Mouse (Mus musculus): Measurements from ENCODE around the gene St7. TPM values are rescaled to one million over a fixed set of nuclear protein-coding genes. Genes with fewer than 3 reads are reported as not detected.
"Not testable (repeated sequence)": the region's sequence is repeated elsewhere in the genome, so short reads cannot be mapped to it uniquely, and the experiment has no call there.

Gene St7
- polyA plus RNA-seq, 1 experiment from 2014 or later: 54.5 TPM

- DNase-seq (ENCODE audit: low spot score) (no peak), ATAC-seq (ENCODE audit: low FRiP score) (peak; percentile 43; the same call in 1 of the 2 replicates)
- Histone ChIP-seq H3K9me3 (ENCODE audit: control insufficient read depth, low read length) (no peaks in the 10 kb centered on the region), H3K27me3 (ENCODE audit: control insufficient read depth, insufficient read depth, low read length) (no peaks in the 10 kb centered on the region), H3K4me2 (replicated peaks) (no peak overlapping the region), H3K27ac (no peak overlapping the region), H3K36me3 (replicated peaks; ENCODE audit: control insufficient read depth, insufficient read depth) (no peaks in the 10 kb centered on the region), H3K9ac (no peak overlapping the region), H3K4me3 (replicated peaks; ENCODE audit: low read length) (no peak overlapping the region), H3K4me1 (replicated peaks; ENCODE audit: control insufficient read depth, insufficient read depth, low read length) (no peaks in the 10 kb centered on the region)
- 51% methylated on average over 7 of the region's 7 CpGs for WGBS
Measured at GRCm38 (mm10) chr6:17700936-17701612, 8.3 kb downstream of the St7 start.

GRCm38 (mm10) chr6:17704038-17704437 lies 11.3 kb downstream of the St7 start:
- H3K27me3 ChIP-seq (ENCODE audit: control insufficient read depth, insufficient read depth, low read length): not testable (repeated sequence)

DNA sequence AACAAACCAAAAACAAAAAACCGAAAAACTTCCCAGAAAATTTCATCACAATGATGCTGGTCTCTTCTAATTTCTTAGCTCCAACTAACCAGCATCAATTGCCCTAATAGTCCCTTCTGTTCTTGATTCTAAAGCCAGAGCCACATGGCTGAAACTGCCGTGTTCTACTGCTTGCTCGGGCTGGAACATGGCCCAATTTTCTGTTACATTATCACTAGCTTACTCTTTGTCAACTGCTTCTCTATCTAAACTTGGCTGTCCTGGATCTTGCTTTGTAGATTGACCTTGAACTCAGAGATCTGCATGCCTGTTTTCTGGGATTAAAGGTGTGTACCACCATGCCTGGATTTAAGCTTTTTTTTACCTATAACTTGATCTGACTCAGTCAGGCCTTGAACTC lies 13.2 kb downstream of the St7 start:
- Histone ChIP-seq H3K9ac (no peak overlapping the region), H3K9me3 (ENCODE audit: control insufficient read depth, low read length) (no peaks in the 10 kb centered on the region), H3K27me3 (ENCODE audit: control insufficient read depth, insufficient read depth, low read length) (no peaks in the 10 kb centered on the region), H3K36me3 (replicated peaks; ENCODE audit: control insufficient read depth, insufficient read depth) (no peaks in the 10 kb centered on the region), H3K4me3 (replicated peaks; ENCODE audit: low read length) (no peak overlapping the region), H3K4me2 (replicated peaks) (no peak overlapping the region), H3K4me1 (replicated peaks; ENCODE audit: control insufficient read depth, insufficient read depth, low read length) (no peaks in the 10 kb centered on the region), H3K27ac (no peak overlapping the region)
- DNase-seq (ENCODE audit: low spot score): no peak
- no peak for ATAC-seq (ENCODE audit: low FRiP score)
- WGBS: 91% methylated on average over 3 of the region's 3 CpGs

More at GRCm38 (mm10) chr6:17704038-17704437, 11.3 kb downstream of the St7 start:
- not testable (repeated sequence) for H3K9ac ChIP-seq; DNase-seq (ENCODE audit: low spot score); ATAC-seq (ENCODE audit: low FRiP score); H3K4me2 ChIP-seq (replicated peaks); H3K4me3 ChIP-seq (replicated peaks; ENCODE audit: low read length); H3K9me3 ChIP-seq (ENCODE audit: control insufficient read depth, low read length); H3K4me1 ChIP-seq (replicated peaks; ENCODE audit: control insufficient read depth, insufficient read depth, low read length); H3K36me3 ChIP-seq (replicated peaks; ENCODE audit: control insufficient read depth, insufficient read depth); H3K27ac ChIP-seq
- WGBS: 86% methylated on average over 1 of the region's 1 CpGs

- Histone ChIP-seq H3K9me3 (ENCODE audit: control insufficient read depth, low read length) (no peaks in the 10 kb centered on the region), H3K27ac (no peak overlapping the region), H3K9ac (no peak overlapping the region), H3K36me3 (replicated peaks; ENCODE audit: control insufficient read depth, insufficient read depth) (no peaks in the 10 kb centered on the region), H3K27me3 (ENCODE audit: control insufficient read depth, insufficient read depth, low read length) (no peaks in the 10 kb centered on the region), H3K4me3 (replicated peaks; ENCODE audit: low read length) (no peak overlapping the region), H3K4me1 (replicated peaks; ENCODE audit: control insufficient read depth, insufficient read depth, low read length) (no peaks in the 10 kb centered on the region), H3K4me2 (replicated peaks) (no peak overlapping the region)
- ATAC-seq (ENCODE audit: low FRiP score) (no peak), DNase-seq (ENCODE audit: low spot score) (no peak)
- WGBS: 96% methylated on average over 7 of the region's 7 CpGs
Measured at GRCm38 (mm10) chr6:17718978-17719377, 26.2 kb downstream of the St7 start.

- ATAC-seq (ENCODE audit: low FRiP score) (no peak), DNase-seq (ENCODE audit: low spot score) (no peak)
- Histone ChIP-seq H3K4me1 (replicated peaks; ENCODE audit: control insufficient read depth, insufficient read depth, low read length) (no peaks in the 10 kb centered on the region), H3K4me3 (replicated peaks; ENCODE audit: low read length) (no peak overlapping the region), H3K4me2 (replicated peaks) (no peak overlapping the region), H3K9ac (no peak overlapping the region), H3K27ac (no peak overlapping the region), H3K36me3 (replicated peaks; ENCODE audit: control insufficient read depth, insufficient read depth) (no peaks in the 10 kb centered on the region), H3K9me3 (ENCODE audit: control insufficient read depth, low read length) (no peaks in the 10 kb centered on the region), H3K27me3 (ENCODE audit: control insufficient read depth, insufficient read depth, low read length) (no peaks in the 10 kb centered on the region)
- 95% methylated on average over 5 of the region's 5 CpGs for WGBS
Measured at GRCm38 (mm10) chr6:17719423-17719822, 26.7 kb downstream of the St7 start.

DNA sequence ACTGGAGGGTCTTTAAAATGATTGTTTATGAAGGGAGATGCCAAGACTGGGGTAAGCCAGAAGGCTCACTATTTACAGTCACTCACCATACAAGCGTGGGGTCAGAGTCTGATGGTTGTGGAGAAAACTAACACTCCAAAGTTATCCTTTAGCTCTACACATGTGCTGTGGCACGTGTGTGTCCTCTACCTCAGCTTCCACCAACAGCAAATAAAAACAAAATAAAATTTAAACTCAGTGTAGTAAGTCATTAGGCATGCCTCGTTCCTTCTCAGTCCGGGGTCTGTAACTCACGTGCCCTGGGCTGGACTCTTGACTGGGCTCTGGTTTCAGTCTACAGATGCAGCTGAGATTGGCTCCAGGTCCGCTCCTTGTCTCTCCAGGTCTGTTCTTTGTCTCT lies 27.3 kb downstream of the St7 start:
- no peak for ATAC-seq (ENCODE audit: low FRiP score)
- Histone ChIP-seq H3K9ac (no peak overlapping the region), H3K27ac (no peak overlapping the region), H3K4me1 (replicated peaks; ENCODE audit: control insufficient read depth, insufficient read depth, low read length) (no peaks in the 10 kb centered on the region), H3K36me3 (replicated peaks; ENCODE audit: control insufficient read depth, insufficient read depth) (no peaks in the 10 kb centered on the region), H3K4me3 (replicated peaks; ENCODE audit: low read length) (no peak overlapping the region), H3K27me3 (ENCODE audit: control insufficient read depth, insufficient read depth, low read length) (no peaks in the 10 kb centered on the region), H3K4me2 (replicated peaks) (no peak overlapping the region), H3K9me3 (ENCODE audit: control insufficient read depth, low read length) (no peaks in the 10 kb centered on the region)
- DNase-seq (ENCODE audit: low spot score): no peak
- 88% methylated on average over 6 of the region's 6 CpGs for WGBS

GRCm38 (mm10) chr6:17721706-17722105 lies 29.0 kb downstream of the St7 start:
- no peak for DNase-seq (ENCODE audit: low spot score)
- Histone ChIP-seq H3K27me3 (ENCODE audit: control insufficient read depth, insufficient read depth, low read length) (no peaks in the 10 kb centered on the region), H3K36me3 (replicated peaks; ENCODE audit: control insufficient read depth, insufficient read depth) (no peaks in the 10 kb centered on the region), H3K4me2 (replicated peaks) (no peak overlapping the region), H3K9me3 (ENCODE audit: control insufficient read depth, low read length) (no peaks in the 10 kb centered on the region), H3K4me1 (replicated peaks; ENCODE audit: control insufficient read depth, insufficient read depth, low read length) (no peaks in the 10 kb centered on the region), H3K27ac (no peak overlapping the region), H3K4me3 (replicated peaks; ENCODE audit: low read length) (no peak overlapping the region), H3K9ac (no peak overlapping the region)
- 68% methylated on average over 5 of the region's 5 CpGs for WGBS
- ATAC-seq (ENCODE audit: low FRiP score): no peak

GRCm38 (mm10) chr6:17725841-17726460 lies 33.2 kb downstream of the St7 start:
- Histone ChIP-seq H3K4me3 (replicated peaks; ENCODE audit: low read length) (no peak overlapping the region), H3K36me3 (replicated peaks; ENCODE audit: control insufficient read depth, insufficient read depth) (no peaks in the 10 kb centered on the region), H3K9ac (no peak overlapping the region), H3K27ac (no peak overlapping the region), H3K9me3 (ENCODE audit: control insufficient read depth, low read length) (no peaks in the 10 kb centered on the region), H3K27me3 (ENCODE audit: control insufficient read depth, insufficient read depth, low read length) (no peaks in the 10 kb centered on the region), H3K4me2 (replicated peaks) (no peak overlapping the region), H3K4me1 (replicated peaks; ENCODE audit: control insufficient read depth, insufficient read depth, low read length) (no peaks in the 10 kb centered on the region)
- DNase-seq (ENCODE audit: low spot score) (peak; percentile 86), ATAC-seq (ENCODE audit: low FRiP score) (peak; percentile 78)
- WGBS: 44% methylated on average over 7 of the region's 7 CpGs

DNA sequence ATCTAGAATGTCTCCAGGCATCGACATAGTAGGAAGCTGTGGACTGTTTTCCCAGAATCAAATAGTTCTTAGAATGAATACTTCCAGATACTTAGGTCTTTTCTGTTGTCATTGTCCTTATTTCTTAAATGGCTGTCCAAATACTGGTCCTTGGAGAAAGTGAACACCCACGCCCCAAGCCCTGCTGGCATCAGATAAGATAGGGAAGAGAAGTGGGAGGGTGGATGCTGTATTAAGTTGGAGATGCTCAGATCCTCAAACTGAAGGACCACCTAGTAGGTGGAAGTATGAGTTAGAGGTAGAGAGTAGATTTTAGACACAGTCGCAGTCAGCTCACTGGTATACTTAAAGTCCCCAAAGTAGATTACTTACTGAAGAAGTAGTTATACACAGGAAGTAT lies 34.5 kb downstream of the St7 start:
- WGBS: 92% methylated on average over 3 of the region's 3 CpGs
- no peaks in the 10 kb centered on the region for H3K27me3 ChIP-seq (ENCODE audit: control insufficient read depth, insufficient read depth, low read length)
- H3K9ac ChIP-seq: no peak overlapping the region
- H3K36me3 ChIP-seq (replicated peaks; ENCODE audit: control insufficient read depth, insufficient read depth): no peaks in the 10 kb centered on the region
- no peak overlapping the region for H3K27ac ChIP-seq
- H3K4me1 ChIP-seq (replicated peaks; ENCODE audit: control insufficient read depth, insufficient read depth, low read length): no peaks in the 10 kb centered on the region
- no peak for DNase-seq (ENCODE audit: low spot score)
- H3K9me3 ChIP-seq (ENCODE audit: control insufficient read depth, low read length): no peaks in the 10 kb centered on the region
- H3K4me3 ChIP-seq (replicated peaks; ENCODE audit: low read length): no peak overlapping the region
- H3K4me2 ChIP-seq (replicated peaks): no peak overlapping the region
- ATAC-seq (ENCODE audit: low FRiP score): no peak

Measured in hindbrain, embryonic 14.5 days (tissue).